Mouse (Mus musculus) liver (tissue): ENCODE data around the gene Gsx2.
A peak's percentile ranks its signal among the peaks of the same experiment; 100 is the strongest.

ENCODE experiments used
- DNase-seq: peaks from one replicate; pipeline ENCODE4 v3.0.0-alpha.2; 2020; ENCODE audit warnings: mixed read lengths

The Gsx2 gene

GRCm38 (mm10) chr5:75077051-75077380 lies 1.6 kb downstream of the Gsx2 start:
- no peak for DNase-seq

GRCm38 (mm10) chr5:75079564-75079963 lies 4.2 kb downstream of the Gsx2 start:
- no peak for DNase-seq

DNA sequence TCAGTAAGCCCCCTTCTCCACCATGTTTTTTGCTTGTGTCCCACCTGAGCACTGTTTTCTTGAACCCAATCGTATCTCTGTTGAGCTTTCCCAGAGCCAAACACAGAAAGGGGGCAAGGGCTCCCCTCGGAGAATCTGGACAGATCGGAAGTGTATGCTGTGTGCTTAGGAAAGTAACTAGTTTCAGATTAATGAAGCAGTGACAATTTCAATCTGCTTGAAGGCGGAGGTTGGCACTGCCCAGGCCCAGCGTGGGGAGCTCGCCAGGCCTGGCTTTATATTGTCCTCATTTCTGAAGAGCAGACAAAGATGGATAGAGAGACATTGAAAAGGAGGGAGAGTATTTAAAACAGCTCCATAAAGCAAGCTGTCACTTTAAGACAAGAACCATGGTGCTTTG lies 7.0 kb downstream of the Gsx2 start:
- DNase-seq: no peak

GRCm38 (mm10) chr5:75083061-75083460 lies 7.7 kb downstream of the Gsx2 start:
- DNase-seq: no peak

- no peak for DNase-seq
These were observed 8.4 kb downstream of the Gsx2 start for GRCm38 (mm10) chr5:75083591-75084392.

GRCm38 (mm10) chr5:75084393-75084870 lies 9.0 kb downstream of the Gsx2 start:
- no peak for DNase-seq

DNA sequence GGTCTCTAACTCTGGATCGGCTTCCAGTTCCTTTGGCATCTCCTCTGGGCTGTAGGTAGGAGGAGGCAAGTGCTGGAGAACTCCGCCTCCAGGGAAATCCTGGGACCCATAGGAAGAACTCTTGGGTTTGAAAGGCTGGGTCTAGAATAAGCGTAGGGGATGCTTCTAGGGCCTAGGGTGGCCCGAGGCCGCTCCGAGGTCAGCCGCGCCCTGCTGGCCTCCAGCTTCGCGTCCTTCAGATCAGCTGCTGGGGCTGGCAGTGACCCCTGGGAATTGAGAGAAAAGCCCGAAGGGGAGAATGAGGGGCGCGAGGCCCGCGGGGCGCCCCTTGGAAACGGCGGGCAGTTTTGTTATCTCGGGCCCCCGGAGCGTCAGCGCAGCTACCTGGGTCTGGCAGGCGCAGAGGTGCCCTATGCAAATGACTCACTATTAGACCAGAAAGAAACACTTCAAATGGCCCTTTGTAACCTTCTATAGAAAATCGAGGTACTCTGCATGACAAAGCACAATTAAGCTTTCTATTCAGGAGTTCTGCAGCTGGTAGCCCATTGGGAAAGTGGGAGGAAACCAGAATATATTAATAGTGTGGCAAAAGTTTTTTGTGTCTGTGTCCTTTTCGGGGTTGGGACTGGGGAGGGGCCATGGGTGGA lies 9.6 kb downstream of the Gsx2 start:
- no peak for DNase-seq

DNA sequence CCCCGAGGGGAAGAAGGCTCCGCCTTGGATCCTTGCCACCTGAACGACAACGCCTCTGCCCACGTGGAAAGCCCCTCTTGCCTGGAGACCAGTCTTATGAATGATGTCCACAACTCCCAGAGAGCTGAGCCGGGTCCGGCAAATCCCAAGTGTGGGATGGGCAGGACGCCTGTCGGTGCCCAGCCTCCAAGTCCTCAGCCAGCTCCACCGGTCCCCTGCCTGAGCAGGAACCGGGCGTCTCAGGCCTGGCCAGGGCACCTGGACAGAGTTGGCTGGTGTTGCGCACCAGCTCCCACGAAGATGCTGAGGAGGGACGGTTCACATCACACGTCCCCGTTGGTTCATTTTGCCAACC lies 10.1 kb downstream of the Gsx2 start:
- DNase-seq: no peak

- no peak for DNase-seq
These were observed 10.5 kb downstream of the Gsx2 start for GRCm38 (mm10) chr5:75085906-75086305.

GRCm38 (mm10) chr5:75106511-75106910 lies 31.1 kb downstream of the Gsx2 start:
- no peak for DNase-seq

DNA sequence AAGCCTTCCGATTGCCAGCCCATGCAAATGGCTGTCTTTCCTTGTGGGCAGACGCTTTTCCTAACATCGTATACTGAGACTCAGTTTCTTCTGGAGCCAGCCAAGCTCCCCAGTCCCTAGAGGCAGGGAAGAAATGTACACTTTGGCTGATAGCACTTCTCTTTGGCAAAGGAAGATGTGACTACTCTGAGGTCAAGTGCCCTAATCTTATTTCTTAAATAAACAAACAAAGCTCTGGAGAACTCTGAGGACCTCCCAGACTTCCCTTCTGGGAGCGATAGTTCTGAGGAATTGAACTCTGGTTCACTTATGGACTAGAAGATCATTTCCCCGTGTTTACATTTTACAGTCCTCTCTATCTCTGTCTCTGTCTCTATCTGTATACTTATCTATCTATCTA lies 34.0 kb downstream of the Gsx2 start:
- DNase-seq: no peak

GRCm38 (mm10) chr5:75111781-75112180 lies 36.4 kb downstream of the Gsx2 start:
- no peak for DNase-seq

DNA sequence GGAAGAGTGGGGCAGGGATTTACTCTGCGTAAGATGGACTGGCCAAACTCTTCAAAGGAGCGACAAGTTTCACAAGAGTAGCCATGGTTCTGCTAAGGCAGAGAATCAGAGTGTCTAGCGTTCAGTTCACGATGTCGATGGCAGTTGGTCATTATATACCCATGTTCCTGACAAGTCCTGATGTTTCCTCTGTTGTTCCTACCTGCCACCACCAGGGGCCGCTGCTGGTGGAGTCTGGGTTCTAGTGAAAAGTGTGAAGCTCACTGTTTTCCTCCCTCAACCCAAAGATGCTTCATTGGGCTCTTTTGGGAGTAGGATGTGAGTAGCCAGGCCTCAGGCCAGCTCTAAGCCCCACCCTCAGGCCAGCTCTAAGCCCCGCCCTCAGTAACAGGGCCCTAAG lies 43.4 kb downstream of the Gsx2 start:
- peak; percentile 39 for DNase-seq

DNA sequence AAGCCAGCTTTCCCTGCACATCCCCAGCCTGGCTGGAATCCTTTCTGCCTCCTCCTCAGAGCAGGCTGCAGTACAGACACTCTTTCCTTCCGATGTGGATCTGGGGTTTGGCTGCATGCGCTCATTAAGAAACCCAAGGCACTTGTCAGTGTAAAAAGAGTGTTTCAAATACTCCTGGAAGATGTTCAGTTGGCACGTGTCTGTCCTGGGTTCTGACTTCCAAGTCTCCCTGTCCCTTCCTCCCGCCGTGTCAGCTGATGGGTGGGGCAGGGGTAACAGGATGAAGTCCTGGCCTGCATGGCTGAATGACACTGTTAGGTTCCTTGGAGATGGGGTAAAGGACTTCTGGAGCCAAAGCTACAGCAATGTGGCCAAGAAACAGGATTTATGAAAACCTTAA lies 46.2 kb downstream of the Gsx2 start:
- no peak for DNase-seq
